Mouse (Mus musculus): ENCODE measurements around the gene Gm43517.

DNA sequence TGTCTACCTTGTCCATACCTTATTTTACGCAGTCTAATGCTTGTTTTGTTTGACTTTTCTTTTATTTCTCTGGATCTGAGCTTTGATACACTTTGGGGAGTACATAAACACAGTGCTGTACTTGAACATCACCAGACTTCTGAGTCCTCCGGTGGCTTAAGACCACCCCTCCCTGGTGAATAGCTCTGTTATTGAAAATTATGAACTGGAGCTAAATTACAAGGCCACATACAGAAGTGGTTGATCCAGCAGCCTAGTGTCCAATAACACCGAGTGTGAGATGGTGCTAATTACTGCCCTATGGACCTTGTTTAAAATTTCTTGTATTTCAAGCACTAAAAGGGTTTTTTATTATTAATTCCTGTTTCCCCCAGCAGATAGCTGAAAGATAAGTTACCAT, 33.0 kb downstream of the Gm43517 start:
- TF ChIP-seq EP300 (IDR thresholded peaks at IDR 0.05; ENCODE audit: low read depth) (no peak), CTCF (IDR thresholded peaks at IDR 0.05; ENCODE audit: low read depth) (no peak)
